Mouse (Mus musculus): ENCODE measurements at regions not wholly inside any gene's neighbourhood (a gene's known extent, or its start where the extent isn't known, plus 50 kb on each side); places are given as distances from the start of the nearest gene placed in this dataset.

- peak; percentile 58 for DNase-seq
Measured at GRCm38 (mm10) chr1:41810318-41810964, 885.1 kb upstream of the Pou3f3 start.

- no peak for DNase-seq
Measured at GRCm38 (mm10) chr1:41811130-41811529, 884.4 kb upstream of the Pou3f3 start.

GRCm38 (mm10) chr1:41812071-41812470 is 883.5 kb upstream of the Pou3f3 start:
- DNase-seq: no peak

- no peak for DNase-seq
Measured at GRCm38 (mm10) chr1:41814032-41815005, 881.2 kb upstream of the Pou3f3 start.

DNA sequence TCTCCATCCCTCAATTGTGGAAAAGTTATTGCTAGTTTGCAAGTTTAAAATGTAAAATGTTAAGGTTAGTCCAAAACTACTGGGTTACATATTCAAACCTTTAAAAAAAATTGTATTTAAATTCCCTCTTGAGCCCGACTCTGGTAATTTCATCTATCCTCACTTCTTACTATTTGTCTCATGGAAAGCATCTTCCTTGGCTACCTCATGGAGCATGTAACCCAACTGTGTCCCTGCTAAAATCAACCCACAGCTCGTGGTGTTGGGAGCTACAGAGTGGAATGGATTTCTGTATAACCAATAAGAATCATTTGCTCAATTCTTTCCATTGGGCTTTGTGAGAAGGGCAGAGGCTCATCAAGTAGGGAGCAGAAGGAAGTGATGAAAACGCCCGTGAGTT is 880.5 kb upstream of the Pou3f3 start:
- DNase-seq: no peak

DNA sequence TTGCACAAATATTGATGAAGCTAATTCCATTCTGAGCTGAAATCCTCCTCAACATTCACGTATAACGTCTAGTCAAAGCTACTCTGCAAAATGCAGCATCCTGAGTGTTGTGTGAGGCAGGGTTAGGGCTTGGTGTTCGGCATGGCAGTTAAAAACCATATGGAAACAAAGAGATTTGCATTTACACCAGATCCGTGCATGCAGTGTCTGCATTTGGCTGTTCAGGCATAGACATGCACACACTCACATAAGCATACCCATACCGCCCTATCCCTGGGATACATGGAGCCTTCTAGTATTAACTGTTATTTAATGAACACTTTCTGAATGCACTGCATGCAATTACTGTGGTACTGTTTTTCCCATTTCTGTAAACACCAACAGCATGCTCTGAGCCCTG is 872.8 kb upstream of the Pou3f3 start:
- no peak for DNase-seq

- DNase-seq: no peak
Measured at GRCm38 (mm10) chr1:41825223-41825622, 870.3 kb upstream of the Pou3f3 start.

DNA sequence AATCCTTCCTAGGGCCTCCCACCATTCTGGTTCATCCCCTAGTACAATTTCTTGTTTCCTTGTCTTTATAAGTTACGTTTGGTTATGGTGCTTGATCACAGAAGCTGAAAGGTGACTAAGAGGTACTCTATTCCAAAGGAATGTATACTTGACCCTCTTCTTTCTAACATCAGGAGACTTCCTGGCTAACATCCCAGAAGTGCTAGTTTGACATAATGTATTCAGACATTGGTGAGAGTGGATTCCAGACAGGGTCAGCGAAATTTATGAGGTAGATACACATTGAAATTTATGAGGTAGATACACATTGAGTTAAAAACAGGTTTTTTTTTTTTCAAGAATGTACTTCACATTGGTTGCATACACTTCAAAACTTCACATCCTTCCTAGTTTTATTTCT is 863.9 kb upstream of the Pou3f3 start:
- DNase-seq: no peak
